Mouse (Mus musculus): ENCODE results near the gene Unc93a2. TPM values are rescaled to one million over a fixed set of nuclear protein-coding genes. Genes with fewer than 3 reads are reported as not detected.

Gene Unc93a2
- polyA plus RNA-seq (2017; shearing (Covaris generic)) = not detected

GRCm38 (mm10) chr17:7385364-7385763 is at the start of gene Unc93a2:
Gene Unc93a2 (minus strand): TSS chr17:7385464.

DNA sequence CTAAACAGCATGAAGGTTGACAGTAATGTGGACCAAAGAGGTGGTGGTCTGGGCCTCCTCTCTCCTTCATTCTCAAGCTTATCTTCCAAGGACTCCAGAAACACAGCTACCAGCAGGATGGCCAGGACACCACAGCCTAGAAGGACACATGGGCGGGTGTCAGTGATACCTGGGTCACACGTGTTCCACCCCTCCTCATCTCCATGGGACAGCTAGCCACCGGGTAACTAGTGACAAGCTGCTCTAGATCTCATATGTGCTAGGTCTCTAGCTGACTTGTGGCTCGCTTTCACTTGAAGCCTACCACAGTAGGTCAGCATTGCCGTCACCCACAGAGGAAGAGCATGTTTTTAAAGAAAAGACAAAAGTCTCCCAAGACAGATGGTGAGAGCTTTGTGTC is 13.4 kb downstream of the Unc93a2 start, which contains the start of gene Gm49630:
Gm49630 (minus strand) TSS at position 101 of the 400 bp plus-strand sequence.

DNA sequence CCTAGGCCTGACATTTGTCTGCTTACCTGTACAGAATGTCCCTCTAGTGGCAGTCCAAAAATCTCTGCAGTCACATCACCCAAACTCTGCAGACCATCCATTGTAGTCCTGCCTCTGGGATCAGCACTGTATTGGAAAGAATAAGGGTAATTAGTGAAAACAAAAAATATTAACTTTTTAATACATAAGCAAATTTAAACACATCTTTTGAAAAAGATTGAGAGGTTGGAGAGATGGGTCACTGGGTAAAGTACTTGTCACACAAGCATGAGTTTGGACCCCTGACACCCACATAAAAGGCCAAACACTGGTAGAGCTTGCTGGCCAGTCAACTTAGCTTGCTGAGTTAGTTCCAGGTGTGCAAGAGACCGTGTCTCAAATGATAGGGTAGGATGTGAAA is 32.7 kb downstream of the Unc93a2 start, which contains the start of gene Ttll2:
Ttll2 (minus strand) TSS at position 101 of the 400 bp plus-strand sequence.

GRCm38 (mm10) chr17:7324346-7324745 is 60.9 kb downstream of the Unc93a2 start, which contains the start of gene Tcp10a:
Gene Tcp10a (plus strand): TSS chr17:7324646.

Other genes with a start within 250 kb of the Unc93a2 start
- 2.0 TPM for gene Rps6ka2, start 215.3 kb downstream of the Unc93a2 start, polyA plus RNA-seq (2017; shearing (Covaris generic))
- 0.39 TPM for gene Tcp10a, start 60.8 kb downstream of the Unc93a2 start, polyA plus RNA-seq (2017; shearing (Covaris generic))
- not detected for gene Ttll2, start 32.8 kb downstream of the Unc93a2 start, polyA plus RNA-seq (2017; shearing (Covaris generic))
- gene Gm49630, start 13.5 kb downstream of the Unc93a2 start, polyA plus RNA-seq (2017; shearing (Covaris generic)) = not detected

All from effector memory CD4-positive, alpha-beta T cell, adult 7 months (primary cell).